Mouse (Mus musculus): ENCODE data around the gene Pbxip1.

Gene Pbxip1

GRCm38 (mm10) chr3:89486916-89487702 is 50.6 kb downstream of the Pbxip1 start:
- DNase-seq = no peak

DNA sequence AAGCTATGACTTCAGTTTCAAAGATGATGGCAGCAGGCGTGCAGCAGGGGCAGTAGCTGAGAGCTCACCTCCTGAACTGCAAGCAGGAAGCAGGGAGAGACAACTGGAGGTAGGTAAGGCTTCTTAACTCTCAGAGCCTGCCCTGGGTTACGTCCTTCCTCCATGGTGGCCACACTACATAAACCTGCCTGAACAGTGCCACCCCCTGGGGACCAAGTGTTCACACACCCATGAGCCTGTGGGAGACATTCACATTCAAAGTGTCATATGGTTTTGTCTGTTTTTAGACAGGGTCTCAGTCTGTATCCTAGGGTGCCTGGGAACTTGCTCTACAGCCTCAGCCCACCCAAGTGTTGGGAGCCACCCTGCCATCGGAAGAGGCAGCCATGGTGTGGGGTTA is 54.3 kb downstream of the Pbxip1 start:
- no peak for DNase-seq

GRCm38 (mm10) chr3:89491559-89491958 is 55.1 kb downstream of the Pbxip1 start:
- DNase-seq = no peak

- DNase-seq = peak; percentile 75 to 83
Measured at GRCm38 (mm10) chr3:89492701-89493151, 56.2 kb downstream of the Pbxip1 start.

- DNase-seq = no peak
Measured at GRCm38 (mm10) chr3:89494630-89495029, 58.1 kb downstream of the Pbxip1 start.

GRCm38 (mm10) chr3:89496366-89496765 is 59.9 kb downstream of the Pbxip1 start:
- DNase-seq = no peak

- no peak for DNase-seq
Measured at GRCm38 (mm10) chr3:89499696-89500095, 63.2 kb downstream of the Pbxip1 start.

All from kidney, adult 8-10 months (tissue).